21 mouse cellular contexts compared by ENCODE assay signal in genomic region chrX:147527646-147528172, GRCm38 (mm10). TPM values are rescaled to one million over a fixed set of nuclear protein-coding genes. Genes with fewer than 3 reads are reported as not detected.
DNase-seq lines count a peak whose midpoint lies in the region; ATAC-seq lines count a peak whose summit lies in the region.
"Had no signal": no experiment of that assay in that cellular context is flagged by ENCODE, and none has a peak within 500 bp of the region (broad histone marks: within the 10 kb centered on the region; RNA-seq: fewer than 3 reads in every experiment).

No protein-coding gene starts in this region.

- no peak overlapping the region for H3K4me2 ChIP-seq in forebrain, embryonic 14.5 days (ENCODE audit: low read length)
- no peak overlapping the region for H3K4me2 ChIP-seq in forebrain, embryonic 11.5 days (ENCODE audit: low read depth, low read length, severe bottlenecking)
- no peak overlapping the region for H3K4me2 ChIP-seq in forebrain, embryonic 16.5 days (ENCODE audit: low read length)
- H3K4me2 ChIP-seq: embryonic facial prominence, embryonic 15.5 days; heart, embryonic 13.5 days had no signal

- H3K4me3 ChIP-seq in forebrain, embryonic 14.5 days (ENCODE audit: low read depth, low read length) = no peak overlapping the region
- H3K4me3 ChIP-seq in forebrain, embryonic 11.5 days (ENCODE audit: low read depth, low read length) = no peak overlapping the region
- no peak overlapping the region for H3K4me3 ChIP-seq in forebrain, embryonic 16.5 days (replicated peaks; ENCODE audit: low read length)
- H3K4me3 ChIP-seq: embryonic facial prominence, embryonic 15.5 days; erythroblast, embryonic 14.5 days; heart, embryonic 13.5 days had no signal

- 45% methylated on average over 7 of the region's 7 CpGs for WGBS in forebrain, embryonic 14.5 days
- 72% methylated on average over 7 of the region's 7 CpGs for WGBS in forebrain, embryonic 11.5 days
- WGBS in forebrain, embryonic 16.5 days = 36% methylated on average over 7 of the region's 7 CpGs

- no peaks in the 10 kb centered on the region for H3K4me1 ChIP-seq in forebrain, embryonic 14.5 days (ENCODE audit: control insufficient read depth, insufficient read depth, low read length)
- H3K4me1 ChIP-seq in forebrain, embryonic 11.5 days (replicated peaks; ENCODE audit: control insufficient read depth, insufficient read depth, low read length) = no peaks in the 10 kb centered on the region
- H3K4me1 ChIP-seq in forebrain, embryonic 16.5 days (replicated peaks; ENCODE audit: control insufficient read depth, insufficient read depth, low read length) = no peaks in the 10 kb centered on the region
- H3K4me1 ChIP-seq: embryonic facial prominence, embryonic 15.5 days; heart, embryonic 13.5 days had no signal

- 0 out of 2 replicates have a peak overlapping the region, but pooled peaks have one; percentile 21 for H3K27ac ChIP-seq in forebrain, embryonic 14.5 days (ENCODE audit: low read depth, low read length)
- H3K27ac ChIP-seq in forebrain, embryonic 11.5 days (ENCODE audit: low read depth, low read length) = no peak overlapping the region
- peak overlapping the region; percentile 7; the same call in 1 of the 2 replicates for H3K27ac ChIP-seq in forebrain, embryonic 16.5 days (ENCODE audit: low read length)
- H3K27ac ChIP-seq: embryonic facial prominence, embryonic 15.5 days; heart, embryonic 13.5 days; hindbrain, postnatal 0 days had no signal

- peak; percentile 75; the same call in 1 of the 2 replicates for ATAC-seq in forebrain, embryonic 14.5 days
- no peak for ATAC-seq in forebrain, embryonic 11.5 days (replicated peaks; ENCODE audit: low FRiP score)
- ATAC-seq in forebrain, embryonic 16.5 days = peak; percentile 89
- ATAC-seq in megakaryocyte progenitor cell, adult 5-6 weeks (replicated peaks; ENCODE audit: poor library complexity) = no peak
- ATAC-seq in megakaryocyte-erythroid progenitor cell, adult 5-6 weeks (replicated peaks; ENCODE audit: low FRiP score, low TSS enrichment, poor library complexity, severe bottlenecking) = no peak
- ATAC-seq: hindbrain, postnatal 0 days had no signal

- H3K9me3 ChIP-seq in forebrain, embryonic 14.5 days (replicated peaks; ENCODE audit: control insufficient read depth, low read length) = no peaks in the 10 kb centered on the region
- no peaks in the 10 kb centered on the region for H3K9me3 ChIP-seq in forebrain, embryonic 11.5 days (ENCODE audit: control insufficient read depth, low read length)
- no peaks in the 10 kb centered on the region for H3K9me3 ChIP-seq in forebrain, embryonic 16.5 days (ENCODE audit: control insufficient read depth, low read length)
- H3K9me3 ChIP-seq: embryonic facial prominence, embryonic 15.5 days; heart, embryonic 13.5 days had no signal

- no peaks in the 10 kb centered on the region for H3K36me3 ChIP-seq in forebrain, embryonic 14.5 days (ENCODE audit: control insufficient read depth, insufficient read depth, low read length)
- no peaks in the 10 kb centered on the region for H3K36me3 ChIP-seq in forebrain, embryonic 11.5 days (ENCODE audit: control insufficient read depth, insufficient read depth, low read length)
- no peaks in the 10 kb centered on the region for H3K36me3 ChIP-seq in forebrain, embryonic 16.5 days (ENCODE audit: control insufficient read depth, insufficient read depth)
- H3K36me3 ChIP-seq: embryonic facial prominence, embryonic 15.5 days; heart, embryonic 13.5 days had no signal

- peak; percentile 62 for DNase-seq in forebrain, embryonic 14.5 days (ENCODE audit: low spot score)
- DNase-seq in forebrain, embryonic 11.5 days (ENCODE audit: low spot score) = no peak
- peak; percentile 1 to 31 for DNase-seq in layer of hippocampus, adult 18-20 months (ENCODE audit: low spot score in 2 of 2)
- no peak for DNase-seq in layer of hippocampus, adult 9-10 months (ENCODE audit: low spot score)
- DNase-seq in brain, adult 2 months (ENCODE audit: low read depth, low spot score) = peak; percentile 39
- DNase-seq: adrenal gland, postnatal 14 days; cerebellum, adult 11 months; cerebellum, adult 8-10 months; cerebellum, postnatal 14 days; embryo, embryonic 11 days; gastrocnemius, postnatal 36 days; heart, adult 11 months; heart, postnatal 36 days had no signal

- H3K27me3 ChIP-seq in forebrain, embryonic 14.5 days (replicated peaks; ENCODE audit: control insufficient read depth, insufficient read depth, low read length) = no peaks in the 10 kb centered on the region
- H3K27me3 ChIP-seq in forebrain, embryonic 11.5 days (ENCODE audit: control insufficient read depth, insufficient read depth, low read length) = no peaks in the 10 kb centered on the region
- no peaks in the 10 kb centered on the region for H3K27me3 ChIP-seq in forebrain, embryonic 16.5 days (replicated peaks; ENCODE audit: control insufficient read depth, insufficient read depth, low read length)
- H3K27me3 ChIP-seq: embryonic facial prominence, embryonic 15.5 days; heart, embryonic 13.5 days had no signal

- H3K9ac ChIP-seq in forebrain, embryonic 14.5 days (ENCODE audit: low read length) = no peak overlapping the region
- H3K9ac ChIP-seq in forebrain, embryonic 11.5 days (ENCODE audit: low read length) = no peak overlapping the region
- H3K9ac ChIP-seq in forebrain, embryonic 16.5 days (replicated peaks; ENCODE audit: low read depth, low read length) = no peak overlapping the region
- H3K9ac ChIP-seq: embryonic facial prominence, embryonic 15.5 days; heart, embryonic 13.5 days had no signal

RNA-seq across cellular contexts. Expression of gene Lrch2, which starts 26.2 kb away (rescaled TPM):
- 22.1 and 23.7 TPM in 2 replicates for polyA plus RNA-seq in forebrain, embryonic 14.5 days (2014; fragmentation: Nextera tagmentation; extraction: Ambion mirVana)
- 10.7 TPM in 2 replicates for polyA plus RNA-seq in forebrain, embryonic 11.5 days (2014; fragmentation: Nextera tagmentation; extraction: Ambion mirVana)
- 10 to 100 TPM; 26.2 to 26.4 TPM for total RNA-seq in layer of hippocampus, adult 18-20 months (2021)
- 15.4 and 17.7 TPM in 2 replicates for polyA plus RNA-seq in forebrain, embryonic 16.5 days (2015; fragmentation: Nextera tagmentation; extraction: Ambion mirVana)
- total RNA-seq in megakaryocyte progenitor cell, adult 5-6 weeks (2015) = 0.37 and 0.89 TPM in 2 replicates
- total RNA-seq in megakaryocyte progenitor cell, adult 5-6 weeks (2017) = 0.12 and 0.34 TPM in 2 replicates
- 1.7 TPM in 1 of 2 replicates, not detected in the other for total RNA-seq in megakaryocyte-erythroid progenitor cell, adult 5-6 weeks (2014; fragmentation: Nextera tagmentation)
- 0.11 and 0.80 TPM in 2 replicates for total RNA-seq in megakaryocyte-erythroid progenitor cell, adult 5-6 weeks (2017)
- total RNA-seq: MEL had no signal
- polyA plus RNA-seq: erythroblast, embryonic 14.5 days had no signal

Comparison
In these comparisons a context has a peak if more than half of its experiments do, and no peak if none do; other contexts are left out.
1. ATAC-seq: peak in forebrain, embryonic 14.5 days (single experiment) and forebrain, embryonic 16.5 days (single experiment); none in forebrain, embryonic 11.5 days (single experiment), megakaryocyte progenitor cell, adult 5-6 weeks (single experiment) and megakaryocyte-erythroid progenitor cell, adult 5-6 weeks (single experiment).
2. DNase-seq: peak in forebrain, embryonic 14.5 days (single experiment), layer of hippocampus, adult 18-20 months (2 of 2) and brain, adult 2 months (single experiment); none in forebrain, embryonic 11.5 days (single experiment) and layer of hippocampus, adult 9-10 months (single experiment).
3. RNA of gene Lrch2, which starts 26.2 kb away (total RNA-seq): 26.2 to 26.4 TPM in layer of hippocampus, adult 18-20 months; 0.12 to 0.89 TPM in megakaryocyte progenitor cell, adult 5-6 weeks and 0.11 to 1.7 TPM in megakaryocyte-erythroid progenitor cell, adult 5-6 weeks; every median in the first group is over 10 times any median in the second.